Mouse (Mus musculus) heart, embryonic 12.5 days (tissue): ENCODE data around the gene Cfap44. TPM values are rescaled to one million over a fixed set of nuclear protein-coding genes. Genes with fewer than 3 reads are reported as not detected.

Experiments used
- ATAC-seq: fragments of 200-750 bp; cut with Nextera tagmentation; 2 replicates; pipeline ENCODE4 v1.8.0; 2017; ENCODE audit warnings: moderate TSS enrichment, moderate library complexity; ENCODE audit not compliant: insufficient number of reproducible peaks, low FRiP score
- H3K27ac ChIP-seq: fragments of 300-500 bp; sonication (generic); 2 replicates; pipeline ENCODE4 v1.5.1; 2016; ENCODE audit warnings: mild to moderate bottlenecking, moderate library complexity; ENCODE audit not compliant: poor library complexity, severe bottlenecking
- H3K27me3 ChIP-seq: fragments of 300-500 bp; sonication (generic); replicated peaks from 2 replicates; pipeline ENCODE4 v1.6.1; 2016; ENCODE audit warnings: mild to moderate bottlenecking, moderate library complexity
- H3K36me3 ChIP-seq: fragments of 300-500 bp; sonication (generic); 2 replicates; pipeline ENCODE4 v1.6.1; 2016; ENCODE audit warnings: mild to moderate bottlenecking, moderate library complexity
- H3K4me1 ChIP-seq: fragments of 300-500 bp; sonication (generic); replicated peaks from 2 replicates; pipeline ENCODE4 v1.6.1; 2016; ENCODE audit warnings: mild to moderate bottlenecking
- H3K4me2 ChIP-seq: fragments of 300-500 bp; sonication (generic); 2 replicates; pipeline ENCODE4 v1.6.1; 2016; ENCODE audit warnings: mild to moderate bottlenecking, moderate library complexity
- H3K4me3 ChIP-seq: fragments of 300-500 bp; sonication (generic); 2 replicates; pipeline ENCODE4 v1.5.1; 2016; ENCODE audit warnings: mild to moderate bottlenecking
- H3K9ac ChIP-seq: fragments of 300-500 bp; sonication (generic); 2 replicates; pipeline ENCODE4 v1.6.1; 2016; ENCODE audit warnings: mild to moderate bottlenecking, moderate library complexity
- H3K9me3 ChIP-seq: fragments of 300-500 bp; sonication (generic); replicated peaks from 2 replicates; pipeline ENCODE4 v1.6.1; 2016; ENCODE audit warnings: mild to moderate bottlenecking, moderate library complexity
- WGBS: fragments of 180-500 bp; shearing (Covaris S2); methylation state at CpG from one replicate; pipeline ENCODE4 v1.1.7; 2016; 5-methylcytosine and 5-hydroxymethylcytosine counted together
- polyA plus RNA-seq: library from polyadenylated mRNA; unstranded; fragments of >200 nt; fragmentation: Nextera tagmentation; extraction: Ambion mirVana; gene quantifications from 2 replicates; pipeline ENCODE4 v1.2.1, GENCODE M21; 2016

The Cfap44 gene
- polyA plus RNA-seq, 1 experiment from 2014 or later = 0.19 TPM

DNA sequence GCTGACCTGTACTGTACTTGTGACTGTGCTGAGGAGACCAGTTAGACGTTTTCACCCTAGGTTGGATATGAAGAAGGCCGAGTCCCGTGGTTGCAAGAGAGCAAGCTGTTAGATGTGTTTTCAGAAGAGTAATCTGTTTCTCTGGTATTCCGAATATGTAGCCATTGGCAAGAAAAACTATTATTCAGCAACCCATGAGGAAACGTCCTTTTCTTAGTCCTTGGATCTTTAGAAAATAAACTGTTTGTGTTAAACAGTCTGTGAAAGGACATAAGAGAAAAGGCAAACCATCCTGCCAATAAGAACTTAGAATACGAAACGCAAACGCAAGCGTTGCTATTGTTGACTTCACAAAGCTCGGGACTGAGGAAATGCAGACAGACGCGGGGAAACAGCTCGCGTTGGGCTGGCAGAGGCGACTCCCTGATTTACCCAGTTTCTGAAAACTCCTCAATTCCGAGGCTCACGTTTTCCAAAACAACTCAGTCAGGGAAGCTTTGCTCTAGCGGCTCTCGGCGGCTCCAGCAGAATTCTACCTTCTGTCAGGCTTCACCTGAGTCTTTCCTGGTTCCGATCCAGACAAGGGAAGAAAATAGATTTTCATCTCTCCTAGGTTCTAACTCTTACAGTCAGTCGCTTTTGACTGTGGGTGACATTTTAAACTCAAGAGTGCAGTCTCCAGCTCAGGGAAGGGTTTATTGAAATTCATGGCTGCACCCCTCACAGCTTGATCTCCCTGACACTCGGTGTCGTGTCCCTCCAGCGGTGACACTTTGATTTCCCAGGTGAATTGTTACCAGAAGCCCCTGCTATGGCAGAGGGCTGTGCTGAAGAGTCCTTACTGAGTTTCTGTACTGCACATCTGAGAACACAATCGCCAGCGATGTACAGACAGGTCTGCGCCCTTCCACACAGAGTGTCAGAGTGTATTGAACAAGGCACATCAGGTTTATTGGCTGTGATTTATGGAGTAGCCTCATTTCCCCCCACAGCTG, 87.3 kb downstream of the Cfap44 start:
- H3K9ac ChIP-seq = no peak overlapping the region
- 45% methylated on average over 28 of the region's 28 CpGs for WGBS
- H3K27me3 ChIP-seq = no peaks in the 10 kb centered on the region
- H3K9me3 ChIP-seq = no peaks in the 10 kb centered on the region
- H3K4me2 ChIP-seq = no peak overlapping the region
- peaks cover 12% of the 10 kb centered on the region; the same call in 1 of the 2 replicates for H3K36me3 ChIP-seq
- no peak overlapping the region for H3K4me3 ChIP-seq
- ATAC-seq = no peak
- no peaks in the 10 kb centered on the region; the same call in 1 of the 2 replicates for H3K4me1 ChIP-seq
- no peak overlapping the region for H3K27ac ChIP-seq

- Histone ChIP-seq H3K4me3 (no peak overlapping the region), H3K27me3 (no peaks in the 10 kb centered on the region), H3K9me3 (no peaks in the 10 kb centered on the region), H3K27ac (no peak overlapping the region), H3K4me2 (no peak overlapping the region), H3K4me1 (no peaks in the 10 kb centered on the region; the same call in 1 of the 2 replicates), H3K9ac (no peak overlapping the region), H3K36me3 (peaks cover 29% of the 10 kb centered on the region)
- no peak for ATAC-seq
- WGBS = 7% methylated on average over 7 of the region's 7 CpGs
Observed at GRCm38 (mm10) chr16:44484079-44484478, 89.5 kb downstream of the Cfap44 start.

DNA sequence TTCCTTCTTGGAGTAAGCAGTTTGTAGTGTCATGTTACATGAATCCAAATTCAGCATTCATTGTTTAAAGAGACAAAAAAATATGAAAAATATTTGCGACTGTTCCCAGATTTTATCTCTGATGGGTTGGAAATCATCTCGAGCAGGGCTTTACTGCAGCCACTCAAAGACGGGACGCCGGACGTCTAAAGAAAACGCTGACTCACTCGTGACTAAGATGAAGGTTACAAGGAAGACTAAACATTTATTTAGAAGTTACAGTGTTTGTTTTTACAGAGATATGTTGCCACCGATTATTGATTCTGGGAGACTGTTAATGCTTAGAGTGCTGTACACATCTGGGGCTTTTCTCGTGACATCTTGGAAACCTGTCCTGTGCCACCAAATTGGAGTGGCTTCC, 90.2 kb downstream of the Cfap44 start:
- H3K9me3 ChIP-seq = no peaks in the 10 kb centered on the region
- no peak overlapping the region for H3K4me3 ChIP-seq
- H3K4me2 ChIP-seq = no peak overlapping the region
- no peak overlapping the region for H3K9ac ChIP-seq
- no peaks in the 10 kb centered on the region for H3K27me3 ChIP-seq
- WGBS = 72% methylated on average over 10 of the region's 10 CpGs
- no peaks in the 10 kb centered on the region; the same call in 1 of the 2 replicates for H3K4me1 ChIP-seq
- H3K27ac ChIP-seq = no peak overlapping the region
- peaks cover 34% of the 10 kb centered on the region for H3K36me3 ChIP-seq
- no peak for ATAC-seq

GRCm38 (mm10) chr16:44485691-44486090, 91.1 kb downstream of the Cfap44 start:
- no peak overlapping the region for H3K27ac ChIP-seq
- no peaks in the 10 kb centered on the region; the same call in 1 of the 2 replicates for H3K4me1 ChIP-seq
- H3K4me2 ChIP-seq = no peak overlapping the region
- no peaks in the 10 kb centered on the region for H3K9me3 ChIP-seq
- H3K36me3 ChIP-seq = peaks cover 43% of the 10 kb centered on the region
- WGBS = 75% methylated on average over 8 of the region's 8 CpGs
- H3K27me3 ChIP-seq = no peaks in the 10 kb centered on the region
- no peak overlapping the region for H3K9ac ChIP-seq
- ATAC-seq = no peak
- H3K4me3 ChIP-seq = no peak overlapping the region

DNA sequence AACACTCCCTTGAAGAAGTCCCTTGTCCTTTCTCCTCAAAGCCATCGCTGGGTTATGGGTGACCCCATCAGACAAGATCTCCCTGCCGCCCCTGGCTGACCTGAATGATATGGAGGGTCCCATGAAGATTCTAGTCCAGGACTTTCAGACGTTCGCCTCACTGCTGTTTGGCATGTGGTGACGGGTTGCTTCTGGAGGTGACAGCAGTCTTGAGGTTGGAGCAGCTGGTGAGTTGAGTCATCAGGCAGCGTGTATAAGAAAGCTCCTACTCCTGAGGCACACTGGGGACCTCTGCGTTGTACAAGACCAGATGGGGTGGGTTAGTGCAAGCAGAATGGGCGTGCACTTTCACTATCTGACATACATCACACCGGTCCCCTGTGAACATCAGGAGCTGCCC, 92.0 kb downstream of the Cfap44 start:
- H3K4me3 ChIP-seq = no peak overlapping the region
- H3K27me3 ChIP-seq = no peaks in the 10 kb centered on the region
- H3K4me2 ChIP-seq = no peak overlapping the region
- H3K36me3 ChIP-seq = peaks cover 52% of the 10 kb centered on the region
- H3K4me1 ChIP-seq = no peaks in the 10 kb centered on the region
- no peaks in the 10 kb centered on the region for H3K9me3 ChIP-seq
- H3K9ac ChIP-seq = no peak overlapping the region
- 81% methylated on average over 9 of the region's 9 CpGs for WGBS
- H3K27ac ChIP-seq = no peak overlapping the region
- no peak for ATAC-seq

GRCm38 (mm10) chr16:44487194-44487593, 92.6 kb downstream of the Cfap44 start:
- Histone ChIP-seq H3K36me3 (peaks cover 58% of the 10 kb centered on the region), H3K4me2 (no peak overlapping the region), H3K27ac (no peak overlapping the region), H3K9me3 (no peaks in the 10 kb centered on the region), H3K4me1 (no peaks in the 10 kb centered on the region), H3K9ac (no peak overlapping the region), H3K4me3 (no peak overlapping the region), H3K27me3 (no peaks in the 10 kb centered on the region)
- WGBS = 84% methylated on average over 13 of the region's 13 CpGs
- peak; percentile 22; the same call in 1 of the 2 replicates for ATAC-seq

GRCm38 (mm10) chr16:44491051-44491450, 96.5 kb downstream of the Cfap44 start:
- Histone ChIP-seq H3K4me2 (no peak overlapping the region), H3K4me3 (no peak overlapping the region), H3K27me3 (no peaks in the 10 kb centered on the region), H3K4me1 (peaks cover 9% of the 10 kb centered on the region; the same call in 1 of the 2 replicates), H3K27ac (no peak overlapping the region), H3K9ac (no peak overlapping the region), H3K9me3 (no peaks in the 10 kb centered on the region), H3K36me3 (peaks cover 63% of the 10 kb centered on the region)
- WGBS = 76% methylated on average over 9 of the region's 9 CpGs
- ATAC-seq = no peak

- H3K36me3 ChIP-seq = peaks cover 60% of the 10 kb centered on the region
- no peak overlapping the region for H3K4me3 ChIP-seq
- no peaks in the 10 kb centered on the region for H3K27me3 ChIP-seq
- 87% methylated on average over 6 of the region's 6 CpGs for WGBS
- H3K4me1 ChIP-seq = peaks cover 9% of the 10 kb centered on the region; the same call in 1 of the 2 replicates
- H3K4me2 ChIP-seq = no peak overlapping the region
- H3K27ac ChIP-seq = no peak overlapping the region
- H3K9ac ChIP-seq = no peak overlapping the region
- H3K9me3 ChIP-seq = no peaks in the 10 kb centered on the region
- ATAC-seq = no peak
Observed at GRCm38 (mm10) chr16:44492151-44492550, 97.6 kb downstream of the Cfap44 start.

GRCm38 (mm10) chr16:44492706-44493105, 98.1 kb downstream of the Cfap44 start:
- ATAC-seq = no peak
- H3K4me2 ChIP-seq = no peak overlapping the region
- H3K27ac ChIP-seq = no peak overlapping the region
- H3K27me3 ChIP-seq = no peaks in the 10 kb centered on the region
- peaks cover 9% of the 10 kb centered on the region; the same call in 1 of the 2 replicates for H3K4me1 ChIP-seq
- H3K4me3 ChIP-seq = no peak overlapping the region
- H3K9ac ChIP-seq = no peak overlapping the region
- H3K36me3 ChIP-seq = peaks cover 57% of the 10 kb centered on the region
- WGBS = 71% methylated on average over 9 of the region's 9 CpGs
- no peaks in the 10 kb centered on the region for H3K9me3 ChIP-seq

DNA sequence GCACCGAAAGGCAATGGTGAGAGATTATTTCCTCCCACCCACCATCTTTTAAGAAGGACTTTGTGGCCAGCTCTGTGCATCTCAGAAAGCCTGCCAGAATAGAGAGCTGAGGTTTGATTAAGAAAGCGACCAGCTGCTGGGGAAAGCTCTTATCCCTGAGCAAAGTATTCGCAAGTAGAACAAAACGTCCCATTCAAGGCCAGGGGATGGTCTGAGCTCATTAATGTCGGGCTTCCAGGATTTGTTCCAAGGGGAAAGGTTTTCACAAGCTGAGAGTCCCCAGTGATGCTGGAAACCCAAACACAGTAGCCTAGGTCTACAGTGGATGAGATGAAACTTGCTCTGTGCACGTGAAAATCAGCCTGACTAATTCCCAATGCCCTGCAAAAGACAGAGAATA, 99.3 kb downstream of the Cfap44 start:
- ATAC-seq = no peak
- no peaks in the 10 kb centered on the region for H3K27me3 ChIP-seq
- peaks cover 9% of the 10 kb centered on the region; the same call in 1 of the 2 replicates for H3K4me1 ChIP-seq
- peaks cover 59% of the 10 kb centered on the region for H3K36me3 ChIP-seq
- WGBS = 51% methylated on average over 6 of the region's 6 CpGs
- peak overlapping the region; percentile 12; the same call in 1 of the 2 replicates for H3K27ac ChIP-seq
- H3K4me3 ChIP-seq = no peak overlapping the region
- H3K9me3 ChIP-seq = peaks cover 4% of the 10 kb centered on the region; the same call in 1 of the 2 replicates
- H3K9ac ChIP-seq = no peak overlapping the region
- H3K4me2 ChIP-seq = no peak overlapping the region

DNA sequence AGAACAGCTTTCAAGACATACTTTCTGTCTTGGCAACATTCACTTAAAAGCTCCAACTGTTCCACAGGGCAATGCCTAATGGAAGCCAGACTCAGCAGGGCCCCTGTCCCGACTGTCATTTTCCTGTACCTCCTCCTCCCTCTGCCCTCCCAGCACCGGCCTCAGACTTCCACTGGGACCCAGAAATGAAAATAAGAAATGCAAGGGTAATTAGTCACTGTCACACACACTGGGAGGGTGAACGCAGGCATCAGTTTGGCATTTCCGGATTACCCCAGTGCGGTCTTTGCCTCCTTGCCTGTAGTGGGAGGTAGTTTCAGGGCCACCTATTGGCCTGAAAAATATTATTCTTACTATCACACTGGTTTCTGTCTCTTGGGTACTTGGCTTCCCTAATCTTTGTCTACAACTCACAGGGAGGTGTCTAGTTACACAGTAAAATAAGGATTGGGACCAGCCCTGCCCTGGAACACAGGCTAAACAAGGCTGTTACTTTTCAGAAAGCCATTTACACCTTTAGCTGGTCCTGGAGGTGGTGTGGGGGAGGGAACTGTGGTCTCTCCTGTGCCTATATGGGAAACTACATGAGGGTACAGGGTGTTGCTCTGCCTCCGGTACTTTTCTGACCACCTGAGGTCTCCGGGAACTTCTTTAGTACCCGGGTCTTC, 100.0 kb downstream of the Cfap44 start:
- H3K9me3 ChIP-seq = peaks cover 5% of the 10 kb centered on the region; the same call in 1 of the 2 replicates
- no peak overlapping the region for H3K4me2 ChIP-seq
- H3K36me3 ChIP-seq = peaks cover 59% of the 10 kb centered on the region
- H3K4me3 ChIP-seq = no peak overlapping the region
- WGBS = 39% methylated on average over 8 of the region's 8 CpGs
- ATAC-seq = no peak
- H3K9ac ChIP-seq = no peak overlapping the region
- no peaks in the 10 kb centered on the region for H3K27me3 ChIP-seq
- H3K4me1 ChIP-seq = peaks cover 9% of the 10 kb centered on the region; the same call in 1 of the 2 replicates
- H3K27ac ChIP-seq = peak overlapping the region; percentile 46; the same call in 1 of the 2 replicates
